Mouse (Mus musculus) hindbrain, embryonic 11.5 days (tissue): ENCODE data around the gene Macrod2. TPM values are rescaled to one million over a fixed set of nuclear protein-coding genes. Genes with fewer than 3 reads are reported as not detected.

Experiments
- ATAC-seq: fragments of 200-750 bp; cut with Nextera tagmentation; 2 replicates; pipeline ENCODE4 v1.8.0; 2017; ENCODE audit warnings: mild to moderate bottlenecking, moderate TSS enrichment, moderate library complexity; ENCODE audit not compliant: low FRiP score
- DNase-seq: peaks from one replicate; pipeline ENCODE4 v3.0.0-alpha.2; 2015; ENCODE audit warnings: low spot score
- H3K27ac ChIP-seq: fragments of 300-500 bp; sonication (generic); 2 replicates; pipeline ENCODE4 v1.5.1; 2014; ENCODE audit warnings: mild to moderate bottlenecking, low read depth, low read length
- H3K27me3 ChIP-seq: fragments of 300-500 bp; sonication (generic); 2 replicates; pipeline ENCODE4 v1.6.1; 2014; ENCODE audit warnings: mild to moderate bottlenecking, low read length, moderate library complexity, mixed read lengths; ENCODE audit not compliant: control insufficient read depth, insufficient read depth
- H3K36me3 ChIP-seq: fragments of 300-500 bp; sonication (generic); 2 replicates; pipeline ENCODE4 v1.6.1; 2014; ENCODE audit warnings: mild to moderate bottlenecking, low read length, moderate library complexity, mixed read lengths; ENCODE audit not compliant: control insufficient read depth, insufficient read depth
- H3K4me1 ChIP-seq: fragments of 300-500 bp; sonication (generic); replicated peaks from 2 replicates; pipeline ENCODE4 v1.6.1; 2014; ENCODE audit warnings: low read length, mixed read lengths; ENCODE audit not compliant: control insufficient read depth, insufficient read depth
- H3K4me2 ChIP-seq: fragments of 300-500 bp; sonication (generic); replicated peaks from 2 replicates; pipeline ENCODE4 v1.6.1; 2014; ENCODE audit warnings: mild to moderate bottlenecking, low read depth, low read length
- H3K4me3 ChIP-seq: fragments of 300-500 bp; sonication (generic); 2 replicates; pipeline ENCODE4 v1.5.1; 2014; ENCODE audit warnings: low read depth, low read length
- H3K9ac ChIP-seq: fragments of 300-500 bp; sonication (generic); 2 replicates; pipeline ENCODE4 v1.6.1; 2014; ENCODE audit warnings: low read depth, low read length
- H3K9me3 ChIP-seq: fragments of 300-500 bp; sonication (generic); 2 replicates; pipeline ENCODE4 v1.6.1; 2016; ENCODE audit warnings: low read length; ENCODE audit not compliant: control insufficient read depth
- WGBS: fragments of 180-500 bp; shearing (Covaris S2); extraction: QIAGEN DNeasy Blood & Tissue Kit; methylation state at CpG from one replicate; pipeline ENCODE4 v1.1.7; 2014; 5-methylcytosine and 5-hydroxymethylcytosine counted together
- polyA plus RNA-seq: library from polyadenylated mRNA; unstranded; fragments of >200 nt; fragmentation: Nextera tagmentation; extraction: Ambion mirVana; gene quantifications from 2 replicates; pipeline ENCODE4 v1.2.1, GENCODE M21; 2014

The Macrod2 gene
- polyA plus RNA-seq, 1 experiment from 2014 or later = 42.5 TPM

- WGBS = 95% methylated on average over 3 of the region's 3 CpGs
- Histone ChIP-seq H3K4me1 (no peaks in the 10 kb centered on the region), H3K27ac (no peak overlapping the region), H3K9ac (no peak overlapping the region), H3K4me2 (no peak overlapping the region), H3K4me3 (no peak overlapping the region), H3K9me3 (no peaks in the 10 kb centered on the region), H3K27me3 (no peaks in the 10 kb centered on the region), H3K36me3 (no peaks in the 10 kb centered on the region)
- DNase-seq (no peak), ATAC-seq (0 out of 2 replicates have a peak, but pooled peaks have one; percentile 26)
Observed at GRCm38 (mm10) chr2:142326737-142327136, 1931.6 kb downstream of the Macrod2 start.

- H3K9me3 ChIP-seq = no peaks in the 10 kb centered on the region
- no peak overlapping the region for H3K9ac ChIP-seq
- ATAC-seq (no peak), DNase-seq (no peak)
- WGBS = 73% methylated on average over 7 of the region's 7 CpGs
- H3K27ac ChIP-seq = no peak overlapping the region
- no peaks in the 10 kb centered on the region for H3K27me3 ChIP-seq
- no peak overlapping the region for H3K4me2 ChIP-seq
- H3K4me3 ChIP-seq = no peak overlapping the region
- H3K36me3 ChIP-seq = no peaks in the 10 kb centered on the region
- H3K4me1 ChIP-seq = no peaks in the 10 kb centered on the region
Observed at GRCm38 (mm10) chr2:142329761-142330160, 1934.7 kb downstream of the Macrod2 start.

GRCm38 (mm10) chr2:142334441-142335102, 1939.5 kb downstream of the Macrod2 start:
- Histone ChIP-seq H3K27ac (peak overlapping the region; percentile 86), H3K4me3 (no peak overlapping the region), H3K27me3 (no peaks in the 10 kb centered on the region), H3K4me2 (peak overlapping the region; percentile 14; the same call in 1 of the 2 replicates), H3K9me3 (no peaks in the 10 kb centered on the region), H3K9ac (no peak overlapping the region), H3K36me3 (no peaks in the 10 kb centered on the region), H3K4me1 (no peaks in the 10 kb centered on the region)
- DNase-seq (peak; percentile 72), ATAC-seq (peak; percentile 93)
- whole genome bisulfite sequencing = 7% methylated on average over 7 of the region's 7 CpGs

- no peaks in the 10 kb centered on the region for H3K9me3 ChIP-seq
- ATAC-seq (peak; percentile 57), DNase-seq (peak; percentile 7)
- no peaks in the 10 kb centered on the region for H3K27me3 ChIP-seq
- no peak overlapping the region; the same call in 1 of the 2 replicates for H3K4me2 ChIP-seq
- no peak overlapping the region for H3K9ac ChIP-seq
- no peaks in the 10 kb centered on the region for H3K36me3 ChIP-seq
- H3K4me1 ChIP-seq = no peaks in the 10 kb centered on the region
- H3K4me3 ChIP-seq = no peak overlapping the region
- whole genome bisulfite sequencing = 28% methylated on average over 10 of the region's 10 CpGs
- H3K27ac ChIP-seq = peak overlapping the region; percentile 86
Observed at GRCm38 (mm10) chr2:142335103-142335999, 1940.2 kb downstream of the Macrod2 start.

- Histone ChIP-seq H3K9me3 (no peaks in the 10 kb centered on the region), H3K4me1 (no peaks in the 10 kb centered on the region), H3K4me3 (no peak overlapping the region), H3K36me3 (no peaks in the 10 kb centered on the region), H3K27me3 (no peaks in the 10 kb centered on the region), H3K27ac (no peak overlapping the region), H3K4me2 (no peak overlapping the region), H3K9ac (no peak overlapping the region)
- WGBS = 48% methylated on average over 1 of the region's 2 CpGs
- no peak for DNase-seq
- ATAC-seq = no peak
Observed at GRCm38 (mm10) chr2:142344021-142344420, 1948.9 kb downstream of the Macrod2 start.

- WGBS = 80% methylated on average over 2 of the region's 2 CpGs
- ATAC-seq = no peak
- no peak overlapping the region for H3K4me2 ChIP-seq
Observed at GRCm38 (mm10) chr2:142344758-142345157, 1949.6 kb downstream of the Macrod2 start.

GRCm38 (mm10) chr2:142349805-142350204, 1954.7 kb downstream of the Macrod2 start:
- no peaks in the 10 kb centered on the region for H3K4me1 ChIP-seq

More at GRCm38 (mm10) chr2:142344758-142345157, 1949.6 kb downstream of the Macrod2 start:
- H3K36me3 ChIP-seq = no peaks in the 10 kb centered on the region
- no peak overlapping the region for H3K27ac ChIP-seq
- no peaks in the 10 kb centered on the region for H3K4me1 ChIP-seq
- H3K9me3 ChIP-seq = no peaks in the 10 kb centered on the region
- H3K27me3 ChIP-seq = no peaks in the 10 kb centered on the region
- no peak overlapping the region for H3K4me3 ChIP-seq
- DNase-seq = no peak
- H3K9ac ChIP-seq = no peak overlapping the region

GRCm38 (mm10) chr2:142362888-142363287, 1967.8 kb downstream of the Macrod2 start:
- Histone ChIP-seq H3K4me3 (no peak overlapping the region), H3K27me3 (no peaks in the 10 kb centered on the region), H3K4me2 (no peak overlapping the region), H3K9ac (no peak overlapping the region), H3K27ac (no peak overlapping the region), H3K4me1 (0 out of 2 replicates have a peak, but pooled peaks cover 2% of the 10 kb centered on the region), H3K9me3 (no peaks in the 10 kb centered on the region), H3K36me3 (no peaks in the 10 kb centered on the region)
- WGBS = 3% methylated on average over 5 of the region's 5 CpGs
- peak; percentile 83 for ATAC-seq
- DNase-seq = peak; percentile 62

More at GRCm38 (mm10) chr2:142349805-142350204, 1954.7 kb downstream of the Macrod2 start:
- Histone ChIP-seq H3K27me3 (no peaks in the 10 kb centered on the region), H3K9me3 (no peaks in the 10 kb centered on the region), H3K4me2 (no peak overlapping the region), H3K36me3 (no peaks in the 10 kb centered on the region), H3K27ac (no peak overlapping the region), H3K4me3 (no peak overlapping the region), H3K9ac (no peak overlapping the region)
- DNase-seq (no peak), ATAC-seq (no peak)
